Mouse (Mus musculus) adrenal gland, postnatal 10 days (tissue): ENCODE measurements around the gene Vmn2r109. TPM values are rescaled to one million over a fixed set of nuclear protein-coding genes. Genes with fewer than 3 reads are reported as not detected.
"Not testable (repeated sequence)": the region's sequence is repeated elsewhere in the genome, so short reads cannot be mapped to it uniquely, and the experiment has no call there.

Source experiments
- DNase-seq: peaks from one replicate; pipeline ENCODE4 v3.0.0; 2021; ENCODE audit warnings: mixed read lengths
- long read RNA-seq, 2 experiments: library from polyadenylated mRNA; stranded (forward); transcript quantifications; one replicate each; pipeline ENCODE4 v2.0.0; 2021
- total RNA-seq, 2 experiments: library from RNA; stranded (reverse); gene quantifications; 2 replicates each; pipeline ENCODE4 v1.2.3; 2021

Vmn2r109 gene
- not detected for total RNA-seq
- long read RNA-seq, experiment 1 = 0 reads
- long read RNA-seq, experiment 2 = 0 reads

DNA sequence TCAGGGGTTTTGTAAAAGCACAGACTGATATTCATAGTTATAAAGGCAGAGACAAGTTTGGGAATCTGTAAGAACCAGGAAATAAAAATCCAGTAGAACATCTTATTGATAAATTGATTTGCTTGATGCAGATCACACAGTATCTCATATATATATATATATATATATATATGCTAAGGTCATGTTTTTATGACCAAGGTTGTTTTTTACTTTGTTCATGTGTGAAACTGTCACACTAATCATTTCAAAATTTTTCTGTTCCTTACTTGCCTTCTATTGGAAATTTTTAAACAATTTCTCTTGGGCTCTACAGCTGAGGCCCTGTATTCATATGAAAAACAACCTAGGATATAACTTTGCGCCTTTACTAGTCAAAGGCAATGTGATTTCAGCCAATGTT, at the start of gene Vmn2r109:
Vmn2r109 (minus strand) TSS at position 101 of the 400 bp plus-strand sequence.
- no peak for DNase-seq

GRCm38 (mm10) chr17:20596323-20596722, 31.8 kb upstream of the Vmn2r109 start, which contains the start of gene Vmn2r110:
TSS of gene Vmn2r110 (minus strand) at chr17:20596423.
- DNase-seq = no peak

- DNase-seq = not testable (repeated sequence)
Measured at GRCm38 (mm10) chr17:20508247-20508646, 56.3 kb downstream of the Vmn2r109 start.

DNA sequence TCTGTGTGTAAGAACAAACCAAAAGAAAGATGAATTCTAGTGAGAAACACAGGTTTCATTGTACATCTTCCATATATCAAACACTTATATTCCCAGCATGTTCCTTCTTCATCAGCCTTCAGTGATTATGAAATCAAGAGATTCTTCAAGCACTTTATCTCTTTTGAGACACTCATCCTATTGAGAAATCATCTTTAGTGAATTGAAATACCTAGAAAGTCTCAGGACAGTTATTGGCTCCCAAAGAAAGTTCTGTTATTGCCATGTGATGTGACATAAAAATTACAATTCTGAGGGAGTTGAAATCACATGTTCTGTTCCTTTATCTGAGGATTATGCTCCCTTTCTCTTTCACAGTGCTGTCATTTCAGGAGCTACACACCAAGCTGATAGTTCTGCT, 66.7 kb downstream of the Vmn2r109 start, which contains the start of gene Vmn1r225:
Vmn1r225 (plus strand) TSS at position 301 of the 400 bp plus-strand sequence.
- no peak for DNase-seq

Other genes with a start within 250 kb of the Vmn2r109 start
- gene Vmn2r107, start 219.5 kb downstream of the Vmn2r109 start, total RNA-seq = not detected
- gene Vmn1r224, start 150.6 kb downstream of the Vmn2r109 start, total RNA-seq = not detected
- not detected for gene Vmn2r108, start 83.4 kb downstream of the Vmn2r109 start, total RNA-seq
- gene Vmn1r225, start 66.6 kb downstream of the Vmn2r109 start, total RNA-seq = not detected
- not detected for gene Vmn2r110, start 31.7 kb upstream of the Vmn2r109 start, total RNA-seq
- not detected for gene Fpr-rs3, start 60.1 kb upstream of the Vmn2r109 start, total RNA-seq
- not detected for gene Vmn1r226, start 118.1 kb upstream of the Vmn2r109 start, total RNA-seq
- gene Vmn1r227, start 165.1 kb upstream of the Vmn2r109 start, total RNA-seq = not detected
- gene Vmn1r228, start 221.4 kb upstream of the Vmn2r109 start, total RNA-seq = not detected
- under 1 TPM in 1 of 2 experiments, not detected in 1; 0.03 TPM for gene Vmn1r229, start 246.8 kb upstream of the Vmn2r109 start, total RNA-seq